Mouse (Mus musculus): ENCODE results near the gene Nmnat2. TPM values are rescaled to one million over a fixed set of nuclear protein-coding genes. Genes with fewer than 3 reads are reported as not detected.

The Nmnat2 gene
- polyA plus RNA-seq, 1 experiment from 2014 or later: 1.8 TPM

GRCm38 (mm10) chr1:153091438-153092236, 136.8 kb downstream of the Nmnat2 start:
- Histone ChIP-seq H3K27ac (no peak overlapping the region), H3K4me1 (replicated peaks) (peaks cover 11% of the 10 kb centered on the region; the same call in 1 of the 2 replicates), H3K9me3 (no peaks in the 10 kb centered on the region), H3K4me2 (replicated peaks) (no peak overlapping the region), H3K36me3 (no peaks in the 10 kb centered on the region), H3K27me3 (replicated peaks) (no peaks in the 10 kb centered on the region), H3K9ac (no peak overlapping the region), H3K4me3 (replicated peaks) (no peak overlapping the region)
- peak; percentile 73 for ATAC-seq
- 28% methylated on average over 9 of the region's 9 CpGs for WGBS

- WGBS: 60% methylated on average over 5 of the region's 5 CpGs
- H3K27ac ChIP-seq: no peak overlapping the region
These were observed 137.6 kb downstream of the Nmnat2 start for GRCm38 (mm10) chr1:153092237-153092975.

GRCm38 (mm10) chr1:153093172-153093571, 138.4 kb downstream of the Nmnat2 start:
- Histone ChIP-seq H3K27ac (no peak overlapping the region), H3K9ac (no peak overlapping the region), H3K4me2 (replicated peaks) (no peak overlapping the region), H3K4me1 (replicated peaks) (peaks cover 11% of the 10 kb centered on the region; the same call in 1 of the 2 replicates), H3K27me3 (replicated peaks) (no peaks in the 10 kb centered on the region), H3K36me3 (no peaks in the 10 kb centered on the region), H3K4me3 (replicated peaks) (no peak overlapping the region), H3K9me3 (no peaks in the 10 kb centered on the region)
- ATAC-seq: no peak
- 65% methylated on average over 5 of the region's 5 CpGs for WGBS

More at GRCm38 (mm10) chr1:153092237-153092975, 137.6 kb downstream of the Nmnat2 start:
- peak; percentile 57 for ATAC-seq
- Histone ChIP-seq H3K9me3 (no peaks in the 10 kb centered on the region), H3K4me3 (replicated peaks) (no peak overlapping the region), H3K4me2 (replicated peaks) (no peak overlapping the region), H3K4me1 (replicated peaks) (peaks cover 11% of the 10 kb centered on the region; the same call in 1 of the 2 replicates), H3K9ac (no peak overlapping the region), H3K27me3 (replicated peaks) (no peaks in the 10 kb centered on the region), H3K36me3 (no peaks in the 10 kb centered on the region)

- Histone ChIP-seq H3K9ac (no peak overlapping the region), H3K27ac (no peak overlapping the region), H3K4me1 (replicated peaks) (peaks cover 11% of the 10 kb centered on the region; the same call in 1 of the 2 replicates), H3K9me3 (no peaks in the 10 kb centered on the region), H3K27me3 (replicated peaks) (no peaks in the 10 kb centered on the region), H3K4me3 (replicated peaks) (no peak overlapping the region), H3K4me2 (replicated peaks) (no peak overlapping the region), H3K36me3 (no peaks in the 10 kb centered on the region)
- WGBS: 74% methylated on average over 4 of the region's 4 CpGs
- ATAC-seq: no peak
These were observed 138.8 kb downstream of the Nmnat2 start for GRCm38 (mm10) chr1:153093581-153093980.

GRCm38 (mm10) chr1:153094226-153095076, 139.7 kb downstream of the Nmnat2 start:
- Histone ChIP-seq H3K27ac (no peak overlapping the region), H3K4me3 (replicated peaks) (no peak overlapping the region), H3K4me1 (replicated peaks) (peaks cover 11% of the 10 kb centered on the region; the same call in 1 of the 2 replicates), H3K27me3 (replicated peaks) (no peaks in the 10 kb centered on the region), H3K9ac (no peak overlapping the region), H3K4me2 (replicated peaks) (no peak overlapping the region), H3K9me3 (no peaks in the 10 kb centered on the region), H3K36me3 (no peaks in the 10 kb centered on the region)
- 51% methylated on average over 12 of the region's 12 CpGs for WGBS
- ATAC-seq: no peak

GRCm38 (mm10) chr1:153095328-153095727, 140.5 kb downstream of the Nmnat2 start:
- no peaks in the 10 kb centered on the region for H3K9me3 ChIP-seq
- H3K4me1 ChIP-seq (replicated peaks): peaks cover 11% of the 10 kb centered on the region; the same call in 1 of the 2 replicates
- no peak overlapping the region for H3K4me2 ChIP-seq (replicated peaks)
- H3K27me3 ChIP-seq (replicated peaks): no peaks in the 10 kb centered on the region
- H3K27ac ChIP-seq: no peak overlapping the region
- no peak overlapping the region for H3K9ac ChIP-seq
- WGBS: 72% methylated on average over 6 of the region's 6 CpGs
- no peak for ATAC-seq
- H3K4me3 ChIP-seq (replicated peaks): no peak overlapping the region
- no peaks in the 10 kb centered on the region for H3K36me3 ChIP-seq

- H3K9ac ChIP-seq: no peak overlapping the region
- 28% methylated on average over 16 of the region's 16 CpGs for WGBS
- peaks cover 17% of the 10 kb centered on the region; the same call in 1 of the 2 replicates for H3K4me1 ChIP-seq (replicated peaks)
- no peak overlapping the region for H3K4me2 ChIP-seq (replicated peaks)
- H3K27ac ChIP-seq: no peak overlapping the region
- H3K36me3 ChIP-seq: no peaks in the 10 kb centered on the region
- ATAC-seq: no peak
- no peaks in the 10 kb centered on the region for H3K27me3 ChIP-seq (replicated peaks)
- no peaks in the 10 kb centered on the region for H3K9me3 ChIP-seq
- H3K4me3 ChIP-seq (replicated peaks): no peak overlapping the region
These were observed 141.3 kb downstream of the Nmnat2 start for GRCm38 (mm10) chr1:153095826-153096727.

- ATAC-seq: no peak
These were observed 142.4 kb downstream of the Nmnat2 start for GRCm38 (mm10) chr1:153097017-153097675.

GRCm38 (mm10) chr1:153098586-153098985, 143.8 kb downstream of the Nmnat2 start:
- H3K9me3 ChIP-seq: no peaks in the 10 kb centered on the region
- no peaks in the 10 kb centered on the region for H3K36me3 ChIP-seq
- no peak overlapping the region for H3K4me2 ChIP-seq (replicated peaks)
- H3K4me1 ChIP-seq (replicated peaks): peaks cover 15% of the 10 kb centered on the region
- WGBS: 57% methylated on average over 11 of the region's 11 CpGs
- ATAC-seq: no peak
- no peaks in the 10 kb centered on the region for H3K27me3 ChIP-seq (replicated peaks)
- H3K9ac ChIP-seq: no peak overlapping the region
- no peak overlapping the region for H3K27ac ChIP-seq
- no peak overlapping the region for H3K4me3 ChIP-seq (replicated peaks)

More at GRCm38 (mm10) chr1:153097017-153097675, 142.4 kb downstream of the Nmnat2 start:
- Histone ChIP-seq H3K27me3 (replicated peaks) (no peaks in the 10 kb centered on the region), H3K36me3 (no peaks in the 10 kb centered on the region), H3K4me2 (replicated peaks) (no peak overlapping the region), H3K4me3 (replicated peaks) (no peak overlapping the region), H3K27ac (no peak overlapping the region), H3K9me3 (no peaks in the 10 kb centered on the region), H3K4me1 (replicated peaks) (peaks cover 15% of the 10 kb centered on the region), H3K9ac (no peak overlapping the region)
- 92% methylated on average over 6 of the region's 6 CpGs for WGBS

GRCm38 (mm10) chr1:153100912-153101311, 146.1 kb downstream of the Nmnat2 start:
- Histone ChIP-seq H3K4me2 (replicated peaks) (peak overlapping the region; percentile 38), H3K4me1 (replicated peaks) (peaks cover 15% of the 10 kb centered on the region), H3K27me3 (replicated peaks) (no peaks in the 10 kb centered on the region), H3K36me3 (no peaks in the 10 kb centered on the region), H3K9me3 (no peaks in the 10 kb centered on the region), H3K4me3 (replicated peaks) (no peak overlapping the region), H3K27ac (0 out of 2 replicates have a peak overlapping the region, but pooled peaks have one; percentile 19), H3K9ac (no peak overlapping the region)
- WGBS: 18% methylated on average over 9 of the region's 9 CpGs
- ATAC-seq: peak; percentile 39; the same call in 1 of the 2 replicates

All from intestine, embryonic 15.5 days (tissue).